Mouse (Mus musculus) bone marrow macrophage, adult 2 months (primary cell): ENCODE results near the gene Vcl.

Experiments
- CTCF ChIP-seq: IDR thresholded peaks from 2 replicates; pipeline ENCODE4 v1.5.1; 2012; ENCODE audit warnings: low read depth, mild to moderate bottlenecking, low read length, moderate library complexity
- POLR2A ChIP-seq: IDR thresholded peaks from 2 replicates; pipeline ENCODE4 v1.6.1; 2012; ENCODE audit warnings: mild to moderate bottlenecking, low read depth, low read length, borderline replicate concordance

DNA sequence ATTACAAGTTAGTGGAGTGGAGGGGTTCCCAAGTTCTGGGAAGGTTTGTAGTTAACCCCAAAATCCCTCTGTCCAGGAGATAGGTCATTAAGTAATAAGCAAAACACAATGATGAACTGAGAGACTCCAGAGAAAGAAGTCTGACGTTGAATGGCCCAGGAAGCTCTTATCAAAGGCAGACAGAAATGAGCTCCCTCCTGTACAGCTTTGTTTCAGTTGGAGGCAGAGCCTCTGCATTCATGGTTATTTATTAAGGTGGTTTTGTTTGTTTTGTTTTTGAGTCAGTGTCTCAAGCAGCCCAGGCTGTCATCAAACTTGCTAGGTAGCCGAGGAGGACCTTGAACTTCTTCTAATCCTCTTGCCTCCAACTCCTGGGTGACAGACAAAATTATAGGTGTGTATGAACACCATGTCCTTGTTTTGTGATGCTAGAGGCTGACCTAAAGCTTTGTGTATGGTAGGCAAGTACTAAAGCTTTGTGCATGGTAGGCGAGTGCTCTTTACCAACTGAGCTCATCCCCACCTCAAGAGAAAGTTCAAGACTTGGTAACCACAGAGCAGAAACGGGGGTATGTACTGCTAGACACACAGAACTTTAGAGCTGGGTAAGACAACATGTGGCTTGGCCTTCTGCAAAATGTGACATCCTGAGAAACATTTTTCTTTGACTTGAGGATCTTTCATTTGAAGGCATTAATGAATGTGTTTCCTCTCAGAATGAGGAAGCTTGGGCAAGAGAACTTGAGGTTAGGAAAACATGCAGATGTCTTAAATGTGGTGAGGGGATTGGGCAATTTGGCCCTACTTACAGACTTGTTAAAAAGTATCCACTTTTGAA lies 1.5 kb upstream of the Vcl start:
- no peak for TF ChIP-seq POLR2A
- no peak for TF ChIP-seq CTCF
